Mouse (Mus musculus): Measurements from ENCODE around the gene Itsn1. TPM values are rescaled to one million over a fixed set of nuclear protein-coding genes. Genes with fewer than 3 reads are reported as not detected.

Itsn1 gene
- polyA plus RNA-seq, 1 experiment, result 24.3 TPM

GRCm38 (mm10) chr16:91825774-91826325 is 96.8 kb downstream of the Itsn1 start:
- H3K27me3 ChIP-seq (ENCODE audit: control insufficient read depth, insufficient read depth, insufficient read length), result no peaks in the 10 kb centered on the region
- peaks cover 12% of the 10 kb centered on the region for H3K36me3 ChIP-seq (ENCODE audit: control insufficient read depth, insufficient read depth)

GRCm38 (mm10) chr16:91826893-91827292 is 97.8 kb downstream of the Itsn1 start:
- no peaks in the 10 kb centered on the region for H3K79me2 ChIP-seq (ENCODE audit: control insufficient read depth, insufficient read depth)
- no peaks in the 10 kb centered on the region for H3K27me3 ChIP-seq (ENCODE audit: control insufficient read depth, insufficient read depth, insufficient read length)
- no peak overlapping the region for H3ac ChIP-seq (ENCODE audit: control insufficient read depth, insufficient read length, low read depth)
- H3K4me3 ChIP-seq (ENCODE audit: insufficient read depth, poor library complexity, severe bottlenecking), result no peak overlapping the region
- TF ChIP-seq MAX (IDR thresholded peaks at IDR 0.05) (no peak), MYOD1 (IDR thresholded peaks at IDR 0.05; ENCODE audit: control insufficient read depth, insufficient read length, low read depth) (no peak), CEBPB (IDR thresholded peaks at IDR 0.05; ENCODE audit: low read depth) (no peak), MYOG (IDR thresholded peaks at IDR 0.05; ENCODE audit: control insufficient read depth, extremely low read depth, insufficient read length) (no peak), CTCF (IDR thresholded peaks at IDR 0.05; ENCODE audit: control insufficient read depth, insufficient read depth, insufficient read length) (no peak), USF1 (IDR thresholded peaks at IDR 0.05; ENCODE audit: low read depth) (no peak), FOSL1 (IDR thresholded peaks at IDR 0.05; ENCODE audit: insufficient read depth, low read length, poor library complexity, severe bottlenecking) (no peak)
- peaks cover 4% of the 10 kb centered on the region for H3K36me3 ChIP-seq (ENCODE audit: control insufficient read depth, insufficient read depth)
- no peaks in the 10 kb centered on the region for H3K79me3 ChIP-seq (ENCODE audit: low read depth)

More at GRCm38 (mm10) chr16:91825774-91826325, 96.8 kb downstream of the Itsn1 start:
- no peak overlapping the region for H3ac ChIP-seq (ENCODE audit: control insufficient read depth, insufficient read length, low read depth)
- H3K79me2 ChIP-seq (ENCODE audit: control insufficient read depth, insufficient read depth), result no peaks in the 10 kb centered on the region
- no peaks in the 10 kb centered on the region for H3K79me3 ChIP-seq (ENCODE audit: low read depth)
- no peak overlapping the region for H3K4me3 ChIP-seq (ENCODE audit: insufficient read depth, poor library complexity, severe bottlenecking)
- TF ChIP-seq MYOG (IDR thresholded peaks at IDR 0.05; ENCODE audit: control insufficient read depth, extremely low read depth, insufficient read length) (no peak), CEBPB (IDR thresholded peaks at IDR 0.05; ENCODE audit: low read depth) (no peak)

- TF ChIP-seq CEBPB (IDR thresholded peaks at IDR 0.05; ENCODE audit: low read depth), result no peak
- no peak for TF ChIP-seq FOSL1 (IDR thresholded peaks at IDR 0.05; ENCODE audit: insufficient read depth, low read length, poor library complexity, severe bottlenecking)
- no peak for TF ChIP-seq MAX (IDR thresholded peaks at IDR 0.05)
- TF ChIP-seq CTCF (IDR thresholded peaks at IDR 0.05; ENCODE audit: control insufficient read depth, insufficient read depth, insufficient read length), result no peak
- TF ChIP-seq MYOG (IDR thresholded peaks at IDR 0.05; ENCODE audit: control insufficient read depth, extremely low read depth, insufficient read length), result no peak
- TF ChIP-seq USF1 (IDR thresholded peaks at IDR 0.05; ENCODE audit: low read depth), result no peak
- TF ChIP-seq MYOD1 (IDR thresholded peaks at IDR 0.05; ENCODE audit: control insufficient read depth, insufficient read length, low read depth), result no peak
- Histone ChIP-seq H3K36me3 (ENCODE audit: control insufficient read depth, insufficient read depth) (peaks cover 4% of the 10 kb centered on the region), H3K4me3 (ENCODE audit: insufficient read depth, poor library complexity, severe bottlenecking) (no peak overlapping the region), H3K79me2 (ENCODE audit: control insufficient read depth, insufficient read depth) (no peaks in the 10 kb centered on the region), H3K27me3 (ENCODE audit: control insufficient read depth, insufficient read depth, insufficient read length) (no peaks in the 10 kb centered on the region), H3ac (ENCODE audit: control insufficient read depth, insufficient read length, low read depth) (no peak overlapping the region), H3K79me3 (ENCODE audit: low read depth) (no peaks in the 10 kb centered on the region)
Measured at GRCm38 (mm10) chr16:91827456-91827855, 98.4 kb downstream of the Itsn1 start.

DNA sequence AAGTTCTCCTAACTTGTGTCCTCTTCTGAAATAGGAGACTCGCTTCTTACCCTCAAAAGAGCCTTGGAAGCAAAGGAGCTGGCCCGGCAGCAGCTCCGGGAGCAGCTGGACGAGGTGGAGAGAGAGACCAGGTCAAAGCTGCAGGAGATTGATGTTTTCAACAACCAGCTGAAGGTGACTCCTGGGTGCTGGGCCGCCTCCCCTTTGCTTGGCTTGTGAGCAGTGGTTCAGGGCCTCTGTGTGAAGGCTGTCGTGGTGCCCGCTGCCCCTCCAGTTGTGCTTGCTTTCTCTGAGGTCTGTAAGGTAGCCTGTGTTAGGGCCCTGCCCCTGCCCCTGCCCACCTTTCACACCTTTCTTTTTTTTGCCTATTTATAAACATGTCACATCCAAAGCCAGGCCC is 99.1 kb downstream of the Itsn1 start:
- Histone ChIP-seq H3K36me3 (ENCODE audit: control insufficient read depth, insufficient read depth) (peaks cover 4% of the 10 kb centered on the region), H3K79me2 (ENCODE audit: control insufficient read depth, insufficient read depth) (no peaks in the 10 kb centered on the region), H3K4me3 (ENCODE audit: insufficient read depth, poor library complexity, severe bottlenecking) (no peak overlapping the region)

GRCm38 (mm10) chr16:91828603-91829002 is 99.5 kb downstream of the Itsn1 start:
- no peak overlapping the region for H3K4me3 ChIP-seq (ENCODE audit: insufficient read depth, poor library complexity, severe bottlenecking)
- TF ChIP-seq FOSL1 (IDR thresholded peaks at IDR 0.05; ENCODE audit: insufficient read depth, low read length, poor library complexity, severe bottlenecking) (no peak), USF1 (IDR thresholded peaks at IDR 0.05; ENCODE audit: low read depth) (no peak), CTCF (IDR thresholded peaks at IDR 0.05; ENCODE audit: control insufficient read depth, insufficient read depth, insufficient read length) (no peak), MAX (IDR thresholded peaks at IDR 0.05) (no peak), MYOG (IDR thresholded peaks at IDR 0.05; ENCODE audit: control insufficient read depth, extremely low read depth, insufficient read length) (no peak), MYOD1 (IDR thresholded peaks at IDR 0.05; ENCODE audit: control insufficient read depth, insufficient read length, low read depth) (no peak), CEBPB (IDR thresholded peaks at IDR 0.05; ENCODE audit: low read depth) (no peak)
- H3ac ChIP-seq (ENCODE audit: control insufficient read depth, insufficient read length, low read depth), result no peak overlapping the region
- H3K27me3 ChIP-seq (ENCODE audit: control insufficient read depth, insufficient read depth, insufficient read length), result no peaks in the 10 kb centered on the region
- H3K79me2 ChIP-seq (ENCODE audit: control insufficient read depth, insufficient read depth), result no peaks in the 10 kb centered on the region
- H3K36me3 ChIP-seq (ENCODE audit: control insufficient read depth, insufficient read depth), result peaks cover 4% of the 10 kb centered on the region
- no peaks in the 10 kb centered on the region for H3K79me3 ChIP-seq (ENCODE audit: low read depth)

More for the DNA sequence above, 99.1 kb downstream of the Itsn1 start:
- H3K27me3 ChIP-seq (ENCODE audit: control insufficient read depth, insufficient read depth, insufficient read length), result no peaks in the 10 kb centered on the region
- H3ac ChIP-seq (ENCODE audit: control insufficient read depth, insufficient read length, low read depth), result no peak overlapping the region
- no peaks in the 10 kb centered on the region for H3K79me3 ChIP-seq (ENCODE audit: low read depth)
- TF ChIP-seq CTCF (IDR thresholded peaks at IDR 0.05; ENCODE audit: control insufficient read depth, insufficient read depth, insufficient read length) (no peak), MAX (IDR thresholded peaks at IDR 0.05) (no peak)

DNA sequence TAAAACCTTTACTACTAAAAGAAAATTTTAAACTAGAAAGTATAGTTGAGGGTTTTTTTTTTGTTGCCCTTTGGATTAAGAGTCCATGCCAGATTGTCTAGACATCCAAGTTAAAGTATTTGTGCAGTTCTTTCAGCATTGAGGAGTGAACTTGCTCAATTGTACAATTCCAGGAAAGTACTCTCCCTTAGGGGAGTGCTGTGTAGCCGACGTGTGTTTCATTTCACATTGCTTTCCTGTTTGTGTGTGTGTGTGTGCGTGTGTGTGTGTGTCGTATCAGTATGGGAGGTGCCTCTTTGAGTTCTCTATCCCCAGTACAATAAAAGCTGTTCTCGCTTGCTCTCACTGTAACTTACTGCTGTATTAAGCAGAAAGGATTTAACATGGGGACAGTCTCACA is 100.0 kb downstream of the Itsn1 start:
- TF ChIP-seq MYOD1 (IDR thresholded peaks at IDR 0.05; ENCODE audit: control insufficient read depth, insufficient read length, low read depth) (no peak), FOSL1 (IDR thresholded peaks at IDR 0.05; ENCODE audit: insufficient read depth, low read length, poor library complexity, severe bottlenecking) (no peak), USF1 (IDR thresholded peaks at IDR 0.05; ENCODE audit: low read depth) (no peak), MYOG (IDR thresholded peaks at IDR 0.05; ENCODE audit: control insufficient read depth, extremely low read depth, insufficient read length) (no peak), CEBPB (IDR thresholded peaks at IDR 0.05; ENCODE audit: low read depth) (no peak), CTCF (IDR thresholded peaks at IDR 0.05; ENCODE audit: control insufficient read depth, insufficient read depth, insufficient read length) (no peak), MAX (IDR thresholded peaks at IDR 0.05) (no peak)
- Histone ChIP-seq H3K36me3 (ENCODE audit: control insufficient read depth, insufficient read depth) (peaks cover 4% of the 10 kb centered on the region), H3K79me3 (ENCODE audit: low read depth) (no peaks in the 10 kb centered on the region), H3ac (ENCODE audit: control insufficient read depth, insufficient read length, low read depth) (no peak overlapping the region), H3K27me3 (ENCODE audit: control insufficient read depth, insufficient read depth, insufficient read length) (no peaks in the 10 kb centered on the region), H3K79me2 (ENCODE audit: control insufficient read depth, insufficient read depth) (no peaks in the 10 kb centered on the region), H3K4me3 (ENCODE audit: insufficient read depth, poor library complexity, severe bottlenecking) (no peak overlapping the region)
